Mouse (Mus musculus) lung, adult 2 months (tissue): Measurements from ENCODE around the gene Olfr373.

Source experiments
- CTCF ChIP-seq: fragments of 200-500 bp; IDR thresholded peaks from 2 replicates; pipeline ENCODE4 v1.5.1; 2011; ENCODE audit warnings: mild to moderate bottlenecking, low read length, control low read depth; ENCODE audit not compliant: insufficient read depth
- POLR2A ChIP-seq: fragments of 200-500 bp; IDR thresholded peaks from 2 replicates; pipeline ENCODE4 v1.6.1; 2011; ENCODE audit warnings: low read depth, mild to moderate bottlenecking, control low read depth, low read length, borderline replicate concordance; ENCODE audit errors: extremely low read depth

DNA sequence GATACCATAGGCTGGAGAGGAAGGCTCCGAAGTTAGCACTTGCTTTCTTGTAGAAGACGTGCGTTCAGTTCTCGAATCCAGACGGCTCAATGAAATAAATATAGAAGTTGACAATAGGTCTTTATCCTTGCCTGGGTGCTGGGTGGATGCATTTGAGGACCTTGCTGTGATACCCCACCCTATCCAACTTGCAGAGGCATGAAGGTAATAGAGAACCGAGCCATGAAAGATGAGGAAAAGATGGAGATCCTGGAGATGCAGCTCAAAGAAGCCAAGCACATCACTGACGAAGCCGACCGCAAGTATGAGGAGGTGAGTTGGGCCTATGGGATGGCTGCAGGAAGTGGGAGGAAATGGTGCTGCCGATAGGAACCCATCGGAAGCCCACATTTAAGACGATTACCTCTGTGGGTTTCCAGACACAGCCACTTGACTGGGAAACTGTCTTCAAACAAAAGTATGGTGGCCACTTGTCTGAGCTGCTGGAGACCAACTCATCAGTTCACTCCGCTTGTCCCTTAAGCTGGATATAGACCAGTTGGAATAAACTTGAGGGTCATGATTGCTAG lies 60.4 kb downstream of the Olfr373 start:
- no peak for TF ChIP-seq POLR2A
- no peak for TF ChIP-seq CTCF
